27 mouse cellular contexts compared by ENCODE assay signal in the genomic region with DNA sequence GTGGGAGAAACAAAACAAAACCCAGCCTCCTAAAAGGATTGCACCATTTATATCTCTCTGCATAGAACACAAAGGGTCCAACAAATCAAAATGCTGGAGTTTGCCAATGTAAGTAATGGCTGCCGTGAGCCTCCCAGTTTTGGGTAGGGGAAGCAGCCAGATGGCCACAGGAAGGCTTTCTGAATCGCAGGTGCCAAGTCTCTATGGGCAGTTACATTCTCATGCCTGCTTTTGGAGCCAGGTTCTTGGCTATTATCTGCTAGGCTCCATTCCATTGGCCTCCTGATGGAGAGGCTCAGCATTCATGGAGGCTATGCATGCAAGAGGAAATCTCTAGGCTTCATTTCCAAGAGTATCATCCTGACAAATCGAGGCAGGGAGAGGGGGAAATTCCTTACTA.
DNase-seq lines count a peak whose midpoint lies in the region; ATAC-seq and TF ChIP-seq lines count a peak whose summit lies in the region.
"Had no signal": no experiment of that assay in that cellular context is flagged by ENCODE, and none has a peak within 500 bp of the region (broad histone marks: within the 10 kb centered on the region; RNA-seq: fewer than 3 reads in every experiment).

No protein-coding gene starts in this region.

- H3K9ac ChIP-seq in forebrain, embryonic 14.5 days (ENCODE audit: low read length): no peak overlapping the region
- no peak overlapping the region for H3K9ac ChIP-seq in forebrain, embryonic 12.5 days
- H3K9ac ChIP-seq: embryonic facial prominence, embryonic 15.5 days; heart, embryonic 13.5 days; hindbrain, embryonic 15.5 days; intestine, embryonic 15.5 days; limb, embryonic 12.5 days; liver, embryonic 15.5 days; lung, embryonic 14.5 days; neural tube, embryonic 15.5 days had no signal

- no peaks in the 10 kb centered on the region for H3K9me3 ChIP-seq in forebrain, embryonic 14.5 days (replicated peaks; ENCODE audit: control insufficient read depth, low read length)
- H3K9me3 ChIP-seq in forebrain, embryonic 12.5 days: no peaks in the 10 kb centered on the region
- H3K9me3 ChIP-seq in embryonic facial prominence, embryonic 10.5 days: no peaks in the 10 kb centered on the region
- H3K9me3 ChIP-seq: embryonic facial prominence, embryonic 15.5 days; heart, embryonic 13.5 days; hindbrain, embryonic 10.5 days; hindbrain, embryonic 15.5 days; intestine, embryonic 15.5 days; limb, embryonic 12.5 days; liver, embryonic 15.5 days; neural tube, embryonic 15.5 days had no signal

- DNase-seq in forebrain, embryonic 14.5 days (ENCODE audit: low spot score): peak; percentile 20
- DNase-seq in layer of hippocampus, adult 2 months (ENCODE audit: low spot score in 2 of 2): no peak
- no peak for DNase-seq in layer of hippocampus, adult 9-10 months (ENCODE audit: low spot score)
- peak; percentile 80 for DNase-seq in cerebellum, adult 8-10 months
- DNase-seq in cerebellum, postnatal 25 days: peak; percentile 80 to 86
- no peak for DNase-seq in frontal cortex, postnatal 36 days (ENCODE audit: low spot score in 2 of 2)
- no peak for DNase-seq in embryonic facial prominence, embryonic 10.5 days (ENCODE audit: low spot score)
- DNase-seq: adrenal gland, adult 8-10 months; heart, postnatal 10 days; kidney, adult 8-10 months; kidney, postnatal 4 days; lung, embryonic 14.5 days; lung, postnatal 14 days; midbrain, embryonic 14.5 days; retina, postnatal 1 day; thymus, postnatal 14 days had no signal

- H3K36me3 ChIP-seq in forebrain, embryonic 14.5 days (ENCODE audit: control insufficient read depth, insufficient read depth, low read length): no peaks in the 10 kb centered on the region
- no peaks in the 10 kb centered on the region for H3K36me3 ChIP-seq in forebrain, embryonic 12.5 days (replicated peaks)
- no peaks in the 10 kb centered on the region for H3K36me3 ChIP-seq in embryonic facial prominence, embryonic 10.5 days (replicated peaks)
- H3K36me3 ChIP-seq: embryonic facial prominence, embryonic 15.5 days; G1E; heart, embryonic 13.5 days; hindbrain, embryonic 10.5 days; hindbrain, embryonic 15.5 days; intestine, embryonic 15.5 days; limb, embryonic 12.5 days; liver, embryonic 15.5 days; neural tube, embryonic 15.5 days had no signal

- H3K27ac ChIP-seq in forebrain, embryonic 14.5 days (ENCODE audit: low read depth, low read length): no peak overlapping the region
- no peak overlapping the region for H3K27ac ChIP-seq in forebrain, embryonic 12.5 days
- peak overlapping the region; percentile 2 for H3K27ac ChIP-seq in layer of hippocampus, adult 2 months
- no peak overlapping the region for H3K27ac ChIP-seq in embryonic facial prominence, embryonic 10.5 days (replicated peaks)
- H3K27ac ChIP-seq: embryonic facial prominence, embryonic 15.5 days; heart, embryonic 13.5 days; hindbrain, embryonic 10.5 days; hindbrain, embryonic 15.5 days; intestine, embryonic 15.5 days; kidney, postnatal 0 days; limb, embryonic 12.5 days; liver, embryonic 15.5 days; neural tube, embryonic 15.5 days had no signal

- no peaks in the 10 kb centered on the region for H3K27me3 ChIP-seq in forebrain, embryonic 14.5 days (replicated peaks; ENCODE audit: control insufficient read depth, insufficient read depth, low read length)
- H3K27me3 ChIP-seq in forebrain, embryonic 12.5 days: no peaks in the 10 kb centered on the region
- no peaks in the 10 kb centered on the region for H3K27me3 ChIP-seq in embryonic facial prominence, embryonic 10.5 days (replicated peaks; ENCODE audit: low read depth, poor library complexity, severe bottlenecking)
- H3K27me3 ChIP-seq: embryonic facial prominence, embryonic 15.5 days; heart, embryonic 13.5 days; hindbrain, embryonic 15.5 days; intestine, embryonic 15.5 days; limb, embryonic 12.5 days; liver, embryonic 15.5 days; neural tube, embryonic 15.5 days had no signal

- no peak for TF ChIP-seq CTCF in layer of hippocampus, adult 2 months (conservative IDR thresholded peaks at IDR 0.05)

- no peaks in the 10 kb centered on the region for H3K4me1 ChIP-seq in forebrain, embryonic 14.5 days (ENCODE audit: control insufficient read depth, insufficient read depth, low read length)
- no peaks in the 10 kb centered on the region for H3K4me1 ChIP-seq in forebrain, embryonic 12.5 days
- H3K4me1 ChIP-seq in embryonic facial prominence, embryonic 10.5 days: no peaks in the 10 kb centered on the region
- H3K4me1 ChIP-seq: embryonic facial prominence, embryonic 15.5 days; hindbrain, embryonic 10.5 days; hindbrain, embryonic 15.5 days; intestine, embryonic 15.5 days; liver, embryonic 15.5 days; neural tube, embryonic 15.5 days had no signal

- no peak for ATAC-seq in forebrain, embryonic 14.5 days
- ATAC-seq in forebrain, embryonic 12.5 days (ENCODE audit: low FRiP score): no peak
- ATAC-seq: intestine, embryonic 15.5 days had no signal

- WGBS in forebrain, embryonic 14.5 days: 87% methylated on average over 3 of the region's 3 CpGs
- WGBS in forebrain, embryonic 12.5 days: 91% methylated on average over 3 of the region's 3 CpGs
- 86% methylated on average over 3 of the region's 3 CpGs for WGBS in embryonic facial prominence, embryonic 10.5 days

- H3K4me2 ChIP-seq in forebrain, embryonic 14.5 days (ENCODE audit: low read length): no peak overlapping the region
- H3K4me2 ChIP-seq in forebrain, embryonic 12.5 days: no peak overlapping the region
- H3K4me2 ChIP-seq: embryonic facial prominence, embryonic 15.5 days; heart, embryonic 13.5 days; hindbrain, embryonic 15.5 days; intestine, embryonic 15.5 days; limb, embryonic 12.5 days; liver, embryonic 15.5 days; lung, embryonic 14.5 days; neural tube, embryonic 15.5 days had no signal

- no peak overlapping the region for H3K4me3 ChIP-seq in forebrain, embryonic 14.5 days (ENCODE audit: low read depth, low read length)
- H3K4me3 ChIP-seq in forebrain, embryonic 12.5 days (replicated peaks): no peak overlapping the region
- H3K4me3 ChIP-seq in layer of hippocampus, adult 2 months: no peak overlapping the region
- no peak overlapping the region for H3K4me3 ChIP-seq in embryonic facial prominence, embryonic 10.5 days
- H3K4me3 ChIP-seq: embryonic facial prominence, embryonic 15.5 days; heart, embryonic 13.5 days; hindbrain, embryonic 10.5 days; hindbrain, embryonic 15.5 days; intestine, embryonic 15.5 days; limb, embryonic 12.5 days; liver, embryonic 15.5 days; neural tube, embryonic 15.5 days had no signal

Comparison
In these comparisons a context has a peak if more than half of its experiments do, and no peak if none do; other contexts are left out.
1. DNase-seq: peak in forebrain, embryonic 14.5 days (single experiment), cerebellum, adult 8-10 months (single experiment) and cerebellum, postnatal 25 days (2 of 2); none in layer of hippocampus, adult 2 months (0 of 2), layer of hippocampus, adult 9-10 months (single experiment), frontal cortex, postnatal 36 days (0 of 2) and embryonic facial prominence, embryonic 10.5 days (single experiment).